Mouse (Mus musculus): ENCODE measurements around the gene Creb5.

The Creb5 gene

DNA sequence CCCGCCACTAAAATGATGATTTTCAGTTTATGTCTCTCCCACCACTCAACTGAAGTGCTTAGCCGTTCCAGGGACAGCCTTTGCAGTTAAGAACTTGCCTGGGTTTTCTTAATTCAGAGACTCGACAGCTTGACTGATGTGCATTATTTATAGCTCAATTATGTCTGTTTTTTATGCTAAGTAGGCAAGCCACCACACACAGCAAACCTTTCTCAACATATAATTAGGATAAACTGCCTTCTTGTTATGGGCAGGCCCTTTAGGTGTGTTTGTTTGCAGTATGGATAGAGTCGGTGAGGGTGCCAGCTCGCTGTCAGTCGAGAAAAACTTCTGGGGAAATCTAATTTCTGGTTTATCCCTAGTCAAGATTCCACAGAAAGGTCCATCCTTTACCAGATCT, 409.4 kb downstream of the Creb5 start:
- DNase-seq (ENCODE audit: low read depth, low spot score) = no peak

DNA sequence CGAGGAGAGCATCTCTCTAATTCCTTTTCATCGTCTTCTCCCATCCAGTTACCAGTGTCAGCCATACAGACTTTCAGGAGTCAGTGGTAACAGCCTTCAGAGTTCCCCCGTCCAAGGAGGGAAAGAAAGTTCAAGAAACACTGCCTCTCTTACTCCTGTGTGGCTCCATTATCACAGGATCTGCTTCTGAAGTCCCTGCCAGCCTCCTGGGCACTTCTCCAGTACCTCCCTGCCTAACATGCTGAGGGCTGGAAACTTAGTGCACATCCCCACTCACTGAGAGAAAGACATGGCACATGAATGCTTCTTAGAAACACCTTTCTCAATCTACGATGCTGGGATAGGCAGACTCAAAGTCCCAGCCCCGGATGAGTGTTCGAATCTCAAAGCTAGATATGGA, 409.9 kb downstream of the Creb5 start:
- no peak for DNase-seq (ENCODE audit: low read depth, low spot score)

DNA sequence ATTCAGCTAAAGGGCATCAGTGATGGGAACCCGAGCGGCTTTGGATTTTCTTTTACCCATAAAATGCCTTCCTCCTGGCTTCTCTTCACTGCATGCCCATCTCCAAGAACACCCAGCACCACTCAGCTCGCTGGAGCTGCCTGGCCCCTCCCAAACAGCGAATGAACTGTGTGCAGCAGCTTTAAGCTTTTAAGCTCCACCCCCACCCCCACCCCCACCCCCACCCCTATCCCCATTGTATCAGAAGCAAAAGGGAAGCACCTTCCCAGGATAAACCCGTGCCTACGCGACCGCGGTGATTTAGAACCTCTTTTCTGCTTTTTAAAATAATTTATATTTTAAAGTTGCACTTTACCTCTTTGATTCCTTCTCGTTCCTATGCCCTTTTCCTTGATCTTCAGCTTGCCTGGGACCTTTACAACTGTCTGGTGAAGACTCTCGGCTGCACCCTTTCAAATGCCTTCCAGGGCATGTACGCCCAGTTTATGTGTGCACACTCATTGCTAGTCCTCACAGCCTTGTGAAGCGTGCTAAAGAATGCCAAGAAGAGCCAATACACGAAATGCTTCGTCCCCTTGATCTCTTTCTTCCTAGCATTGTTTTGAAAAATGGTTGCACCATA, 411.2 kb downstream of the Creb5 start:
- DNase-seq (ENCODE audit: low read depth, low spot score) = no peak

DNA sequence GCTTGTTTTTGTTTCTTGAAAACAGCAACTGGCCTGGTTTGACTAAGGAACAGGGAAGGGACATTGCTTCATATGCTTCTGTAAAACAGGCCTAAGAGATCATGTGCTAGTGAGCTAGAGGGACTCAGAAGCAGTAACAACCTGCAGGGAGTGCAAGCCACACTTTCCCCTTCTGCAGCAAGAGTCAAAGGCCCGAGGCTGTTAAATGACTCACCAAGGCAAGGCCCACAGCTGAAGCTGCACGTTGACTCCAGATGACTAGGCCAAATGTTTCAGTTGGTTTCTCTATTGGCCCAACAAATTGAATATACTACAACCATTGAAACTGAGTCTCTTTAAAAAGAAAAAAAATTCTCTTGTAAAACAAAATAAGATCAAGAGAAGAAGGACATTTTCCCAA, 417.4 kb downstream of the Creb5 start:
- DNase-seq (ENCODE audit: low read depth, low spot score) = peak; percentile 96

DNA sequence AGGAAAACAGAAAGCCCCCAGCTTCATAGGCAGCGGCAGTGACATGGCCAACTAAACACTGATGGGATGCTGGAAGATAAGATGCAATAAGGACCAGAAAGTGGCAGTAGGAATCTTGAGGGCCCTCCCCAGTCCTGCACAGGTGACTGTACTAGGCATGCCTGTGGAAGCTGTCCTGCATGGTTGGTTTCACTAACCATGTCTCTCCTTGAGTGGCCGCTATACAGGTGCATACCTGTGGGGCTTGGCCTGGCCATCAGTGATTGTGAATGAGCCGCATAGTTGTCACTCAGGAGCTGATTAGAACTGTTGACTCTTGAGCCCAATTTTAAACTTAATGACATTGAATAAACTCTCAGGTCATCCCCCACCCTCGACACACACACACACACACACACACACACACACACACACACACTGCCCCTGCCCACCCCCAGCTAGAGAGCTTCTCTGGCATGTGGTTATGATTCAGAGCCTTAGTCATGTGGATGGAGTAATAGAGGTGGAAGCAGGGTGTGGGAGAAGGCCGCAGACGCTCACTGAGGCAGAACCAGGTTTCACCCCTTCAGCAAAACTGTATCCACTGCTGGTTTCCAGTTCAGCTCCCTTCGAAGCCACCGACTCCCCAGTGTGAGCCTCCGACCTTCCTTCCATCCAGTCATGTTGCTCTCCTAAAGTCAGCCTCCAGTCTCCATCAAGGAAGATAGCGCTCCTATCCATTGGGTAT, 419.7 kb downstream of the Creb5 start:
- peak; percentile 75 for DNase-seq (ENCODE audit: low read depth, low spot score)

DNA sequence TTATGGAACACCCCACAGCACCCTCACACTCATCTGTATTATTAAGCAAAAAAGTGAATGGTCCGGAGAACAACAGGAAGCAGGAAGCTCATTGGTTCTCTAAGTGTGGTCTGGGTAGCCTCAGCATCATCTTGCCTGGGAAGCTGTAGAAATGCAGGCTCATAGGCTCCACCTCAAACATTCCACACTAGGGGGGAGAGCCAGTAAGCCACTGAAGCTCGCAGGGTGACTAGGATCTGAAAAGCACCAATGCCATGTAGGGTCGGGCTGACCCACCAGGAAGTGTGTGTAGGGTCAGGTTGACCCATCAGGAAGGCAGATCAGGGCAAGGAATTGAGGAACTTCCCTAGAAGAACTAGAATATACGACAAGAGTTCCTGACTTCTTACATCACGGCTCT, 420.7 kb downstream of the Creb5 start:
- DNase-seq (ENCODE audit: low read depth, low spot score) = peak; percentile 53

DNA sequence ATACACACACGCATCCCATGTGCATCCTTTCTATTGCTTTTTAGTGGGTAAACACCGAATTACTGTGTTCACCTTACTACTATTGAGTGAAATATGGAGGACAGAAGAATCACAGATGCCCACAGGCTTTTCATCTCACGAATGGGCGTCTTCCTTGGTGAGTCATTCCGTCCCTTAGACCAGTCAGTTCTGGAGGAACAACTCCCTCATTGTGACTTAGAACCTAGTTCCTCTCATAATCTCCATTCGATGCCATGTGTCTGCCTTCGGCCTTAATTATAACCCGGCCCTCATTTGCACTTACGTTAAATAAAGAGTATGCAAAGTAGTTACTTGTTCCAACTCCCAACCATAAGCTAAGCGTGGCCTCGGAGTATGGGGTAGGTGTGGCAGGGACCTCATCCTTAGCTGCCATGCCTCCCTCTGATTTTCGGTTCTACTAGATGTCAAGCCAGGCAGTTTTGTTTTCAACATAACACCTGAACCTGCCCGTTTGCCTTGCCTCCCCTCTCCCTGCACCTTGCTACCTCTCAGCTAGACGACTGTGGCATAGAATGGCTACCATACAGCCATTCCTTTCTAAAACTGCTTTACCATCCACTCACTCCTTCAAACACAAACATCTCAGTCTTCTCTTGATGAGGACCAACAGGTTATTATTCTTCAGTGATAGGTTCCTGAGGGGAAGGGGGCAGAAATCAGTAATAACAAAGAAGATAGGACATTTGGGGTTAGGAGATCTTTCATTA, 422.8 kb downstream of the Creb5 start:
- DNase-seq (ENCODE audit: low read depth, low spot score) = no peak

DNA sequence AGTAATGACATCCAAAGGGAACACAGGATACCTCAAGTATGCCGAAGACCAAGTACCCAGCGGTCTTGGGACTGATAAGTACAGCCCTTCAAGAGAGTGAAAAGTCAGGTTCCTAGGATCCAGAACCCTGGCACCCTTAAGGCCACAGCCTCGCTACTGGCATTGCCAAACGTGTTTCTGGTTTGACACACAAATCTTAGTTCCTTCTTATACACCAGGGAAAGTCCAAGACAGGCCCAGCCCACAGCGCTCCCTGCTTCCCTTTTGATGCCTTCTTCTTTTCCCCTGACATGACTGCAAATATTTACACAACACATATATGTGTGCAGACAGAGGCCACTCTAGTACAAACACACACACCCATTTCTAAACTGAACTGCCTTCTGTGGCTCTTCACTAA, 423.5 kb downstream of the Creb5 start:
- no peak for DNase-seq (ENCODE audit: low read depth, low spot score)

DNA sequence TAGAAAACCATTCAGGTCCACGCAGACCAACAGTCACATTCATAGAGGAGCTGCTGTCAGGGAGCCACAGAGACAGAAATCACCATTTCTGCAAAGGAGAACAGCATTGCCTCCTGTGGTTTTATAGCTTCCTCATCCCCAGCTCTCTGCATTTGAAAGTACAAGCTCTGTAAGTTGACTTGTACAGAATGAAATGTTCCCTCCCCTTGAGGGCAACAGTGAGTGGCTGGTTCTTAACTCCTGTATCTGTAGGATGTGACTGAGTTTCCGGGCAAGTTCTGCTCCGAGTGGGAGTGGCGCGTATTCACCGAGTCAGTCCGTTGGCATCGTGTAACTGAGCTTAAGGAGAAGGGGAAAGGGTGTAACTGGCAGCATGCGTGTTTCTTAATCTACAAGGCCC, 426.1 kb downstream of the Creb5 start:
- DNase-seq (ENCODE audit: low read depth, low spot score) = no peak

DNA sequence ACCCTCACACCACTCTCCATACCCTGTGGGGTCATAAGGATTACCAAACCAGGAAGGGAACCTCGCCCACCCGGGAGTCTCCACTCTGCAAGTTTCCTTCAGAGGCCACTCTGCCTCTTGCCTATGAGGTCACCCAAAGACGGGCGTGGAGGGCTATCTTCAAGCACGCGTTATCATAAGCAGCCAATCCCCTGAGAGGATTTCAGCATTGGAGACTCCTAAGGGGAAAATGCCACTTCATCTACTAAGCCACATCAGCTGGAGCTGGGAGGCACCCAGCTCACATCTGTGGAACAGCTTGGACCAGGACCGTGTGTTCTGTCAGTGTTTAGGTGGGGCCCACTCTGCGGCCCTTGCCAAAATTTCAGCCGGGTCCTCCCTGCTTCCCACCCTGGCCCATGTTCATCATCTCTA, 427.8 kb downstream of the Creb5 start:
- DNase-seq (ENCODE audit: low read depth, low spot score) = no peak

DNA sequence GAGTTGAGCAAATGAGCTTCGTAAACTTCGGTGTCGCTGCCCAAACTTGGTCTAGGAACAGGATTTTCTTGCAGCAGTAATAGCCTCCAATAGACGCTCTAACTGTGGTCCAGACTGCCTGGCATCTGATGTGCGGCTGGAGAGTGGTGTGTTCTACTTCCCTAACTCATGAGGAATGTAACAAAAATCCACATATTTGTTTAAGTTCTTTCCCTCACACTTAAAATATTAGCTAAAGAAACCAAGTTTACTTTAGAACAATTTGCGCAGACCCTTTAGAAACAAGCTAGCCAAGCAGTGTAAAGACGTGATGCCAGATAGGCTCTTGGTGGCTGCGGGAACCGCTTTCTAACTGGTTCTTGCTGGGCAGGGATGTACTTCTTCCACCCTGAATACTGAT, 428.9 kb downstream of the Creb5 start:
- no peak for DNase-seq (ENCODE audit: low read depth, low spot score)

DNA sequence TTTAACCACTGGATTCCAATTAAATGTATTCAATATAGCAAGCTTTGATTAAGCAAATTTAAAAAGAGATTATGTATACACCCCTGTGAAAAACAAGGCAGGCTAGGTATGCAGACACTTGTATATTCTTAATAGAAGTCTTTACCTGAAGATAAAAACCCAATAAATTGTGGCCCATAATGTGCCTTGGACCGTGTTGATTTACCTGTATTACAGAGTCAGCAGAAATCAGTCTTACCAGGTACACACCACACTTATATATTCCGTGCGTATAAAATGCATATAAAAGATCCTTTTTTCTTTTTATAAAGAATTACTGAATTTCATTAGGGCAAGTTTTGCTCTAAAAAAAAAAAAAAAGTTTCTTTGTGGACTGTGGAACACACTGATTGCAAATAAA, 432.9 kb downstream of the Creb5 start:
- DNase-seq (ENCODE audit: low read depth, low spot score) = no peak

DNA sequence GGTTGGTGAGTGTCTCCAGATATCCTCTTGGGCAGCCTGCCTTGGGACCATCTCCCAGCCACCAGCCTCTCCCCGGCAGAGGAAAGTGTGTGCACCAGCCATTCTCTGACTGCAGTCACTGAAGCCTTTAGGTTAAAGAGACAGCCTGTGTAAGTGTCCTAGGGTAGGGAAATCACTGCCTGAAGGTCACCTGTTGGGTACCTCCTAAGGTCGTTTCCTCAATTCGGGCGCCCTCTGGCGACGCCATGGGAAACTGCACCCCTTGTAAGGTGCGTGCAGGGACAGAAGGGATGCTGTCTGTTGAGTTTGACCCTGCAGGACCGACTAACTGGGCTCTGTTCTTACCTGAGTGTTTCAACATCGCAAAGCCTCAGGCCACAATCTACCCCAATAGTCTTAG, 434.5 kb downstream of the Creb5 start:
- peak; percentile 67 for DNase-seq (ENCODE audit: low read depth, low spot score)

DNA sequence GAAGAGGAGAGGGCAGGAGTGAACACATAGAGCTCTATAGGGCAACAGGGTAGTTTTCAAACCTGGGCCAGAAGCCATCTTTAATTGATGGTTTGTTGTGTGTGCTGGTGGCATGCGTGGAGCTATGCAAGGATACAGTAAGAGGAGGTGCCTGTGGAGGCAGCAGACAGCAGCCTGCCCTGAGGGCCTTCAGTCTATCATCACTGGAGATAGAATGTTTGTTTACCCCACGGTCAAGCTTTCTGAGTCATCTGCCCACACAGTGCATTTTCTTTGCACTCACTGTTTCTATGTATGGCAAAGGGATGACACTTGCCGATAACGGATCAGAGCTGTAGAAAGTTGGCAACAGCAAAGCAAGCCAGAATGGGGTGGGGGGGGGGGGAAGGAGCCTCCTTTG, 435.6 kb downstream of the Creb5 start:
- DNase-seq (ENCODE audit: low read depth, low spot score) = peak; percentile 97

DNA sequence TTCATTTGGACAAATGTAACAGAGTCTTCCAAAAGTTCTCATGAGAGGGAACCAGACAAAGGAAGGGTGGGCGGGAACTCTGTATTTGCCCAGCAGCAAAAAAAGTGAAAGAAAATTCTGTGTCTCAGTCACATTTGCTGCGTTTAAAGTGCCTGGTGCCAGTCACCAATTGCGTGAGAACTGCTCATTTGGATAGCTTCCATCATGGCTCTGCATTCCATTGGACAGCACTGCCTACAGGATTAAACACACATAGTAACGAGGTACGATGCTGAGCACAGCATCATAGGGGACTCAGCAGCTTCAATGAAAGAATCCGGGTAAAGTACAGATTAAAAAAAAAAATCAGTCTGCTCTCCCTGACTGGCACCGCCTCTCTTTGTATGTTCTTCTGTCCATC, 443.4 kb downstream of the Creb5 start:
- no peak for DNase-seq (ENCODE audit: low read depth, low spot score)

DNA sequence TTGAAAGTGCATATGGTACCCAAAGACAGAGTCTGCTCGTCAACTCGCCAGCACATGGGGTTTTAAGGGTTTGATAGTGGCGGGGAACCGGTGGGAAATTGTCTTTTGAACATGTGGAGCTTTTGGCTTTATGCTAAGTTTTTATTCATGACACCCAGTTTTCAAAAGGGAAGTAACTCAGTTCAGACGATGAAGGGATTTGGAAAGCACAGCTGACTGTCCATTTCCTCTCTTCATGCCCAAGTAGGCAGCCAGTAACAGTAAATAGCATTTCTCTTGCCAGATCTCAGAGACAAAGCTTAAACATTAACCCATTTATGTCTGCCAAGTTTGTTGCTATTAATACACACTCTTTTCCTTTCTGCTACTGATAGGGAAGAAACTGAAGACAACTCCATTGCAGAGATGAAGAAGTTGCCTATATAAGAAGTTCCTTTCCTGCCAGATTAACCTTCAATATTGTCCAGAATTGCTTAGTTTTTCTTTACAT, 444.0 kb downstream of the Creb5 start:
- DNase-seq (ENCODE audit: low read depth, low spot score) = no peak

DNA sequence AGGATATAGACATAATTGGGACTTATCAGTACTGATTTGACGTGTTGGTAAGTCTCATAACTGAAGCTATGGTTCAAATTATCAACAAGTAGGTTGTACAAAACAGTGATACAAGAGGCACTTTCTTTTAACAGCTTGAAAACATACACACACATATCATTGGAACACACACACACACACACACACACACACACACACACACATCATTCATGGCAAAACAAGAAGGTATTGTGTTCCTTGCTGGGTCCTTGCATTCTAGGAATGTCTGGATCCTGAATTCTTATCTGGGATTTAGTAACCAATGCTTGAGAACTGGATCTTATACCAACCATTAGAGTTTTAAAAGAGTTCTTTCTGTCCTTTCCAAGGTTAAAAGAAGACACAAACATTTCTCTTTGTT, 446.5 kb downstream of the Creb5 start:
- DNase-seq (ENCODE audit: low read depth, low spot score) = no peak

DNA sequence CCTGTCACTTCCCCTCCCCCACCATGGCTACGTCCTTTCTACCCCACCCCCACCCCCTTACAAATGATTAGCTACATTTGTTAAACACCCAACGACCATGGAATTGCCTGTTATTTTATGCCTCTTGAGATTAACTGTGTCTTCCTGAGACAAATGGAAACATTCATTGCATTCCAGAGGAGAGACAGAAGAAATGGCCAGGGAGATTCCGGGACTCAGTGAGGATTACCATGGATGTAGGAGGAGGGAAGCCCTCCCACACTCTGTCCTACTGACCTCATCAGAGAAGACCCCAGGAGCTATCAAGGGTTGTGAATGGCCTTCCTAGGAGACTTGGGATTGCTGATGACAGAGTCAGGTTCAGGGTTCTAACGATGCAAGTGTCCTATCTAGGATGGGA, 446.9 kb downstream of the Creb5 start:
- no peak for DNase-seq (ENCODE audit: low read depth, low spot score)

DNA sequence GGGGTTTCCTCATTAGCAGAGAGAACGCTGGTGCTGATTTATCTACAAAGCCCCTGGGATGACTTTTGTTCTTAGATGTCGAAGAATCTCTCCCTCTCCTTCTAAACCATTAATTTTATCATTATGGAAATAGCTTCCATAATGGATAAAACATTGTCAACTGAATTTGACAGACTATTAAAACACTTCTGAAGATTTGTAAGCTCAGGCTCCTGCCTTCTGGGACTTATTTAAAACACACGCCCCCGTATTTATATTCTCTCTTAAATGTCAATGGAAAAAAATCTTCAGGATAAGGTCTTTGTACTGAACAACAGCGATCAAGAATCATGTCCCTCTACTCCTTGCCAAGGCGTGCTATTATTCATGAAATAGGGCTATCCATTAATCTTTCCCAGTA, 448.6 kb downstream of the Creb5 start:
- DNase-seq (ENCODE audit: low read depth, low spot score) = no peak

DNA sequence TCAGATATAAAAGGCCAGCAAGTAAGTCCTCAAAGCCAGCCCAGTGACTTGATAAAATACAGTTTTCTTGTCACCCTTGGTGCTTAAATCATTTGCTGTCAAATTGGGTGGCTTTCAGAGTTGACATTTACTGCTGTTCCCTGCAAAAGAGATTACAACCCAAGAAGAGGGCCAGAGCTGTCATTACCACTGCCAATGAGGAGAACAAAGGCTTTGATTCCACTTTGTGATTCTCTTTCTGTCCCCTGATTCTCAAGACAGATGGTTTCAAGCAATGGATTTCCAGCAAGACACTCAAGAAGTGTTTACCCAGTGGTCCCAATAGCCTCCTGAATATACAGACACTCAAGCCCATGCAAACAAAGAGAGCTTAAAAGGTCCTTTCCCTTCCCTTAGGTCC, 451.1 kb downstream of the Creb5 start:
- DNase-seq (ENCODE audit: low read depth, low spot score) = no peak

DNA sequence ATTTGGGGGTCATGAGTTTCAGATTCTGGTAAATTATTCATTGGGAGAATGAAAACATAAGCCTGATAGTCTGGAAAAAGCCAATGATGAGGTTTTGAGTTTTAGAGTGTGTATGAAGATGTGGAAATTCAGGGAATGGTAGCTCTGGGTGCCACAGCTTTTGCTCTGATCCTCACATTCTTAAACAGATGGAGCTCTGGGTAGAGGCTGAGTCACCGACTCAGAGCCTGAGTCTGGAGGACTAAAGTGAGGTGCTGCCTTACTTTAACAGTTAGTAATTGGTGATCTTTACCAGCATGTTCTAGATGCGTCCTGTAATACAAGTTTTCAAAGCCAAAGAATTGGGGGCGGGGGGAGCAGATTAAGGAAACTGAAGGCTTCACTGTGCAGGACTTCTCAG, 454.2 kb downstream of the Creb5 start:
- no peak for DNase-seq (ENCODE audit: low read depth, low spot score)
